Mouse (Mus musculus): ENCODE results near the gene Inpp4b.

- TF ChIP-seq EP300 (IDR thresholded peaks at IDR 0.05) (no peak), CTCF (IDR thresholded peaks at IDR 0.05) (no peak)
Observed at GRCm38 (mm10) chr8:81823121-81823520, 480.8 kb downstream of the Inpp4b start.

All from lung, postnatal 0 days (tissue).